Mouse (Mus musculus) limb, embryonic 11.5 days (tissue): ENCODE results near the gene Apol11b. TPM values are rescaled to one million over a fixed set of nuclear protein-coding genes. Genes with fewer than 3 reads are reported as not detected.
A peak's percentile ranks its signal among the peaks of the same experiment; 100 is the strongest.
"Not testable (repeated sequence)": the region's sequence is repeated elsewhere in the genome, so short reads cannot be mapped to it uniquely, and the experiment has no call there.

Experiments
- ATAC-seq: fragments of 200-750 bp; cut with Nextera tagmentation; 2 replicates; pipeline ENCODE4 v1.8.0; 2017; ENCODE audit warnings: low read depth; ENCODE audit not compliant: insufficient number of reproducible peaks, low FRiP score, low TSS enrichment
- DNase-seq: peaks from one replicate; pipeline ENCODE4 v3.0.0-alpha.2; 2015; ENCODE audit warnings: low spot score
- H3K27ac ChIP-seq: fragments of 300-500 bp; sonication (generic); replicated peaks from 2 replicates; pipeline ENCODE4 v1.5.1; 2014; ENCODE audit warnings: low read depth, mild to moderate bottlenecking, low read length
- H3K27me3 ChIP-seq: fragments of 300-500 bp; sonication (generic); 2 replicates; pipeline ENCODE4 v1.6.1; 2014; ENCODE audit warnings: mild to moderate bottlenecking, low read length, mixed read lengths; ENCODE audit not compliant: control insufficient read depth, insufficient read depth
- H3K36me3 ChIP-seq: fragments of 300-500 bp; sonication (generic); 2 replicates; pipeline ENCODE4 v1.6.1; 2014; ENCODE audit warnings: mild to moderate bottlenecking, low read length, moderate library complexity, mixed read lengths; ENCODE audit not compliant: control insufficient read depth, insufficient read depth
- H3K4me1 ChIP-seq: fragments of 300-500 bp; sonication (generic); 2 replicates; pipeline ENCODE4 v1.6.1; 2014; ENCODE audit warnings: low read length, mixed read lengths; ENCODE audit not compliant: control insufficient read depth, insufficient read depth
- H3K4me2 ChIP-seq: fragments of 300-500 bp; sonication (generic); 2 replicates; pipeline ENCODE4 v1.6.1; 2014; ENCODE audit warnings: low read depth, mild to moderate bottlenecking, moderate library complexity; ENCODE audit not compliant: severe bottlenecking
- H3K4me3 ChIP-seq: fragments of 300-500 bp; sonication (generic); 2 replicates; pipeline ENCODE4 v1.5.1; 2014; ENCODE audit warnings: low read depth, low read length
- H3K9ac ChIP-seq: fragments of 300-500 bp; sonication (generic); 2 replicates; pipeline ENCODE4 v1.6.1; 2014; ENCODE audit warnings: mild to moderate bottlenecking, low read length
- H3K9me3 ChIP-seq: fragments of 300-500 bp; sonication (generic); 2 replicates; pipeline ENCODE4 v1.6.1; 2016; ENCODE audit warnings: low read length; ENCODE audit not compliant: control insufficient read depth
- WGBS: fragments of 180-500 bp; shearing (Covaris S2); extraction: QIAGEN DNeasy Blood & Tissue Kit; methylation state at CpG from one replicate; pipeline ENCODE4 v1.1.7; 2014; 5-methylcytosine and 5-hydroxymethylcytosine counted together
- polyA plus RNA-seq: library from polyadenylated mRNA; unstranded; fragments of >200 nt; fragmentation: Nextera tagmentation; extraction: Ambion mirVana; gene quantifications from 2 replicates; pipeline ENCODE4 v1.2.1, GENCODE M21; 2014

The Apol11b gene
- polyA plus RNA-seq, 1 experiment from 2014 or later = not detected

DNA sequence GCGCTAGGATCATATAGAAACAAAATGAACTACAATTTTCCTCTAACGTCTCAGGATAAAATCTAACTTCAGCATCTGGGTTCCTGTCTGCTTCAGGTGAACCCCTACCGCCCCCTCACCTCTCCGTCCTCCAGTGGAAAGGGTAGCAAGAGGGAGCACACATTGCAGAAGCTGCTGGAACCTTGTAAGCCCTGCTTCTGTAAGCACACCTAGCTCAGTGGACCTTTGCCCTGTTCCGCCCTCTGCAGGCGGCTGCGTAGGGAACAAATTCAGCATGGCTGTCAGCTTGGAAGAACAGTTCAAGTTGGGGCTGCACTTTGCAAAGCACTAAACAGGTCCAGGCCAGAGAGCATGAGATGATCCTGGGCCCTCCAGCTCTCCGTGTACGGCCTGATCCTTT lies 14.4 kb downstream of the Apol11b start:
- H3K9ac ChIP-seq, H3K36me3 ChIP-seq, H3K9me3 ChIP-seq, H3K27me3 ChIP-seq, H3K4me2 ChIP-seq, H3K4me1 ChIP-seq, ATAC-seq, H3K27ac ChIP-seq, H3K4me3 ChIP-seq: not testable (repeated sequence)
- whole genome bisulfite sequencing = 60% methylated on average over 9 of the region's 9 CpGs
- peak; percentile 31 for DNase-seq

DNA sequence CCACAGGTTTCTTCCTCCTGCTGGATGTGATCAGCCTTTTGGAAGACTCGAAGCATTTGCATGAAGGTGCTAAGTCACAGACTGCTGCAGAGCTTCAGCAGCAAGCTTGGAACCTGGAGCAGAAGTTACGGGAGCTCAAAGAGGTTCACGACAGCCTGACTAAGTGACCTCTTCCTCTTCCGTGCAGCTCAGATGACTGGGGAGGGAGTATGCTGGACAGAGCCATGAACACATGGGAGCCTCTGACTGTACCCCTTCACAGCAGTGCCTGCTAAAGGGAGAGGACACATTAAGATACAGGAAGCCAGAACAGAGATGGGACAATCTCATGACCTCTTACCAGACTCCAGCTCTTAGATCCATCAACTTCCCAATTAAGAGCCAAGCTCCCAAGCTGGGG lies 16.6 kb downstream of the Apol11b start:
- not testable (repeated sequence) for DNase-seq, ATAC-seq, H3K4me1 ChIP-seq, H3K9me3 ChIP-seq, H3K4me3 ChIP-seq, H3K4me2 ChIP-seq, H3K9ac ChIP-seq, H3K27me3 ChIP-seq, H3K36me3 ChIP-seq, H3K27ac ChIP-seq
- WGBS = 69% methylated on average over 4 of the region's 4 CpGs

DNA sequence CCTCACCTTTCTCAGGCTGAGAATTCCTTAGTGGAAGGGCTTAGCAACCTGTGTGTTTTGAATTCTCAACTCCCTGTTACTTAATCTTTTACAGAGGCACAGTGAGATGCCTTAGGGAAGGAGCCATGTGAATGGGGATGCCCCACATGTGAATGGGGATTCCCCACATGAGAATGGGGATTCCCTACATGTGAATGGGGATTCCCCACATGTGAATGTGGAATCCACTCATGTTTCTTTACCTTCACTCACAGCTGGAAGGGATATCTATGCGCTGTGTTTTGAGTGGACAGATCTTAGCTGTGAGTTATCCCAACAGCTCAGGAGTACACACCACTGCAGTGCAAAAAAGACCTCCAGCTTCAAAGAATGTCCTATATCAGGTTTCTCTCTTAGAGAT lies 18.4 kb downstream of the Apol11b start:
- H3K9me3 ChIP-seq = no peaks in the 10 kb centered on the region
- H3K27me3 ChIP-seq = no peaks in the 10 kb centered on the region
- no peak overlapping the region for H3K27ac ChIP-seq
- H3K4me2 ChIP-seq = no peak overlapping the region
- no peak overlapping the region for H3K4me3 ChIP-seq
- H3K9ac ChIP-seq = no peak overlapping the region
- DNase-seq (no peak), ATAC-seq (no peak)
- no peaks in the 10 kb centered on the region for H3K36me3 ChIP-seq
- H3K4me1 ChIP-seq = no peaks in the 10 kb centered on the region
- WGBS = 93% methylated on average over 1 of the region's 1 CpGs

DNA sequence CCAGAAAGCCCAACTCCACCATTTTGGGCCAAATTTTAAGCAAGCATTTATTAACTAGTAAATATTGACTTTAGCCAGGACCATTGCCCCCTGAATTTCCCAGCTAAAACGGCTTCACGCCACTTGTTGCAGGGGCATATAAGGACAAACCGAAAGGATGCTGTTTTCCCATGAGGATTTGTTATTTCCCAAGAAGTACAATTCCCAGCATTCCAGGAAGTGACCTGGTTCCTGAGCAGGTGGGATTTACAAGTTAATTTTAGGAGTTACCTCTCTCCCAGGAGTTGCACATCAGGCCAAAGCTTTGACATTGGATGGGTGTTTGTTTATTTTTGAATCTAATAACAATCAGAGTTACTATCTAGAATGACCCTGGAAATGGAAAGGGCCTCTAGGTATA lies 37.0 kb downstream of the Apol11b start:
- ATAC-seq (no peak), DNase-seq (no peak)
- Histone ChIP-seq H3K9ac (no peak overlapping the region), H3K9me3 (no peaks in the 10 kb centered on the region), H3K4me3 (no peak overlapping the region), H3K4me2 (no peak overlapping the region), H3K36me3 (no peaks in the 10 kb centered on the region), H3K27me3 (no peaks in the 10 kb centered on the region), H3K27ac (no peak overlapping the region), H3K4me1 (no peaks in the 10 kb centered on the region)
- WGBS = 95% methylated on average over 3 of the region's 3 CpGs

DNA sequence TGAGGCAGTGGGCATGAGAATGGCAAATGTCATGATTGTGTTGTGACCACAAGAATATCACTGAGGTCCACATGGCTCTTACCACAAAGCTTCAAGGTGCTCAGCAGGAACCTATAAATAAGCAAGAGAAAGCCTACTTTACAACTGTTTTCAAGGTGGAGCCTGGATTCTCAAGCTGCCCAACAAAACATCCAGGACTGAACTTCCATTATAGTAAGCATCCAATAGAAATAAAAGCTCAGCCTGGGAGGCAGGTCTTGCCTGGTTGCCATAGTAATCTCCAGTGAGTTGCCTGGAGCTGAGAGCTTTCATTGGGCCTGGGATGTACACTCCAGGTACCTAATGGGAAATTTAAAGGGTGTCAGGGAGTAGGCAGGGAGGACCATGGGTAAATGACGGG lies 44.1 kb downstream of the Apol11b start, which contains the start of gene Gm36245:
TSS of gene Gm36245 (plus strand) at position 301 of the 400 bp plus-strand sequence.
- Histone ChIP-seq H3K27ac (no peak within 1 kb of the TSS), H3K9me3 (no peaks in the 10 kb centered on the region), H3K36me3 (no peaks in the 10 kb centered on the region), H3K4me2 (no peak within 1 kb of the TSS), H3K9ac (no peak within 1 kb of the TSS), H3K4me3 (no peak within 1 kb of the TSS), H3K27me3 (no peaks in the 10 kb centered on the region), H3K4me1 (no peaks in the 10 kb centered on the region)
- ATAC-seq = no peak
- no peak for DNase-seq
- WGBS = 71% methylated on average over 1 of the region's 1 CpGs

DNA sequence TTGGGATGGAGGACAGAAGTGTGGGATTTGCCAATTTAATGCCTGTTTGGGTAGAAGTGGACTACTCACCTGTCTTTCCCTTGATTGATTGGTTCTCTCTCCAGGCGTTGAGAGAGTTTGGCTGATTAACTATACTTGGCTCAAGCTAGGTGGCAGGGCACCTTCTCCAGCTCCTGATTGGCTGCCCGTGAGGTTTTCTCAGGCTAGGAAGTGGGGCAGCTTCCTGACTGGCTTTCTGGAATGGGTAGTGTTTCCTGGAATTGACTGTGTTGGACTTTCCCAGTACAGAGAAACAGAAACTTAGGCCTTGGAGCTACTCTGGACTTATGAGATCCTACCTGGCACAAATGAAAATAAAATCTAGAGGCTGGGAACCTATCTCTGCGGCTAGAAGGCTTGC lies 44.7 kb downstream of the Apol11b start:
- 60% methylated on average over 3 of the region's 3 CpGs for WGBS
- H3K4me3 ChIP-seq = no peak overlapping the region
- no peaks in the 10 kb centered on the region for H3K9me3 ChIP-seq
- ATAC-seq = no peak
- H3K27me3 ChIP-seq = no peaks in the 10 kb centered on the region
- no peaks in the 10 kb centered on the region for H3K4me1 ChIP-seq
- no peak overlapping the region for H3K4me2 ChIP-seq
- H3K9ac ChIP-seq = no peak overlapping the region
- DNase-seq = no peak
- H3K27ac ChIP-seq = no peak overlapping the region
- H3K36me3 ChIP-seq = no peaks in the 10 kb centered on the region

DNA sequence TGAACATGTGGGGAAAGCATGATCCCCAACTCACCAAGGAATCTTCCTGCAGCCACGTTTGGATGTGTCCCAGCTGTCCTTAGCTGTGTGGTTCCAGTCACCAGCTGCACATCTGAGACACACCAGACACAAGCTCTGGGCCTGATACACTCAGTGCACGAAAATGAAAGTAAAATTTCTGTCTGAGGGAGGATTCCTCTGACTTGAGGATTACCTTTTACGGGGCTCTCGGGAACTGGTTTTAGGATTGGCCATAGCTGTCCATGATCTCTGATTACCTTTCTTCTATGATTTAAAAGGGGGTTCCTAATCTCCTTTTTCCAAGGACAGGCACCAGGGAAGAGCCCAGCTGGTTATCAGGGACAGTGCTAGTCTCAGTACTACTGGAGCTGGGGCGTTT lies 47.1 kb downstream of the Apol11b start, which contains the start of gene Apol10b:
TSS of gene Apol10b (minus strand) at position 165 of the 400 bp plus-strand sequence.
- WGBS = 62% methylated on average over 5 of the region's 5 CpGs

DNA sequence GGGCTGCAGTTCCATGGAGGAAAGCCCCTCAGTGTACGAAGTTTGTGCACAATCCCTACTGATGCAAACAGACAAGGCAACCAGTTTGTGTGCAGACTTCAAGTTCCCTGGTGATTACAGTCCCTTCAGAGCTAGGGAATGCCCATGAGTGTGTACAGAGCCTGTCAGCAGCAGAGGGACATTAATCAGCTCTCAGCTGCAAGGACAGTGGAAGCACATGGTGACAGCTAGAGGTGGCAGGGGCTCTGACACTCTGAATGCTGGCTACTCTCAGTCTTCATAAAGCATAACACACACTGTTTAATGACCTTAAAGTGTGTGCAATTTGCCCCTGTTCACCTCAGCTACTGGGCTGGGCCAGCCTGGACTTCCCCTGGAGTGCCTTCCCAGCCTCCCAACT lies 49.5 kb downstream of the Apol11b start:
- H3K9me3 ChIP-seq = no peaks in the 10 kb centered on the region
- ATAC-seq (no peak), DNase-seq (no peak)
- no peak overlapping the region for H3K27ac ChIP-seq
- no peaks in the 10 kb centered on the region for H3K36me3 ChIP-seq
- WGBS = 69% methylated on average over 1 of the region's 1 CpGs
- H3K4me3 ChIP-seq = no peak overlapping the region
- H3K27me3 ChIP-seq = no peaks in the 10 kb centered on the region
- no peak overlapping the region for H3K9ac ChIP-seq
- no peaks in the 10 kb centered on the region for H3K4me1 ChIP-seq
- no peak overlapping the region for H3K4me2 ChIP-seq

More for the DNA sequence above, 47.1 kb downstream of the Apol11b start, which contains the start of gene Apol10b:
- H3K9ac ChIP-seq = no peak within 1 kb of the TSS
- DNase-seq (no peak), ATAC-seq (no peak)
- H3K4me3 ChIP-seq = no peak within 1 kb of the TSS
- no peaks in the 10 kb centered on the region for H3K36me3 ChIP-seq
- H3K27ac ChIP-seq = no peak within 1 kb of the TSS
- no peak within 1 kb of the TSS for H3K4me2 ChIP-seq
- no peaks in the 10 kb centered on the region for H3K27me3 ChIP-seq
- H3K9me3 ChIP-seq = no peaks in the 10 kb centered on the region
- H3K4me1 ChIP-seq = no peaks in the 10 kb centered on the region

DNA sequence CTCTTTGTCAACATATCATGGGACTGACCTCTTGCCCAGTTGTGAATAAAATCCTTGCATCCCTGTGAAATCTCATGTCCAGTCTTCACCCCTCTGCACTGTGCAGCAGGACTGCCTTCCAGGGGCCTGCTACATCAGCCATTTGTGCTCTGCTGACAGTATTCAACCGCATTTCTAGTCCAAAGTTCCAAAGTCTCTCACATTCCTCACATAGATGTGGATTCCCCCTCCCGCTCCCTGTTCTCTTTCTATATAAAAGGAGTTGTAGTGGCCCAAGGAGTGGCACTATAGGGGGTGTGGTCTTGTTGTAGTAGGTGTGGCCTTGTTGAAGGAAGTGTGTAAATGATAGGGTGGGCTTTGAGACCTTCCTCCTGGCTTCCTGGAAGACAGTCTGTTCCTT lies 52.2 kb downstream of the Apol11b start:
- H3K4me3 ChIP-seq = no peak overlapping the region
- no peaks in the 10 kb centered on the region for H3K27me3 ChIP-seq
- H3K27ac ChIP-seq = no peak overlapping the region
- no peaks in the 10 kb centered on the region for H3K36me3 ChIP-seq
- 84% methylated on average over 2 of the region's 2 CpGs for WGBS
- H3K4me1 ChIP-seq = no peaks in the 10 kb centered on the region
- no peak for ATAC-seq
- H3K4me2 ChIP-seq = no peak overlapping the region
- no peaks in the 10 kb centered on the region for H3K9me3 ChIP-seq
- H3K9ac ChIP-seq = no peak overlapping the region
- no peak for DNase-seq
